Mouse (Mus musculus) retina, postnatal 1 day (tissue): ENCODE results near the gene Znrf4.
"Not testable (repeated sequence)": the region's sequence is repeated elsewhere in the genome, so short reads cannot be mapped to it uniquely, and the experiment has no call there.

Source experiments
- DNase-seq: peaks from one replicate; pipeline ENCODE4 v3.0.0-alpha.2; 2012

The Znrf4 gene

GRCm38 (mm10) chr17:56524943-56525342 lies 12.7 kb upstream of the Znrf4 start:
- no peak for DNase-seq

GRCm38 (mm10) chr17:56522744-56523143 lies 10.5 kb upstream of the Znrf4 start:
- DNase-seq, result peak; percentile 59

GRCm38 (mm10) chr17:56515690-56516410 lies 3.6 kb upstream of the Znrf4 start:
- peak; percentile 96 for DNase-seq

- peak; percentile 71 for DNase-seq
These were observed 2.7 kb upstream of the Znrf4 start for GRCm38 (mm10) chr17:56514916-56515315.

- DNase-seq, result no peak
These were observed 2.1 kb upstream of the Znrf4 start for GRCm38 (mm10) chr17:56514330-56514729.

GRCm38 (mm10) chr17:56511707-56512090 lies 532 bp downstream of the Znrf4 start:
- DNase-seq, result no peak

- DNase-seq, result peak; percentile 63
These were observed 1.1 kb downstream of the Znrf4 start for GRCm38 (mm10) chr17:56510970-56511706.

GRCm38 (mm10) chr17:56510473-56510969 lies 1.7 kb downstream of the Znrf4 start:
- no peak for DNase-seq

- DNase-seq, result peak; percentile 99
These were observed 2.3 kb downstream of the Znrf4 start for GRCm38 (mm10) chr17:56509707-56510472.

GRCm38 (mm10) chr17:56509021-56509640 lies 3.1 kb downstream of the Znrf4 start:
- DNase-seq, result peak; percentile 92

- peak; percentile 99 for DNase-seq
These were observed 4.8 kb downstream of the Znrf4 start for GRCm38 (mm10) chr17:56507161-56508068.

- DNase-seq, result no peak
These were observed 5.7 kb downstream of the Znrf4 start for GRCm38 (mm10) chr17:56506417-56507065.

GRCm38 (mm10) chr17:56505401-56505800 lies 6.8 kb downstream of the Znrf4 start:
- no peak for DNase-seq

GRCm38 (mm10) chr17:56502526-56502925 lies 9.7 kb downstream of the Znrf4 start:
- peak; percentile 49 for DNase-seq

GRCm38 (mm10) chr17:56501635-56502400 lies 10.4 kb downstream of the Znrf4 start:
- not testable (repeated sequence) for DNase-seq

- no peak for DNase-seq
These were observed 13.0 kb downstream of the Znrf4 start for GRCm38 (mm10) chr17:56499229-56499628.

- DNase-seq, result no peak
These were observed 17.8 kb downstream of the Znrf4 start for GRCm38 (mm10) chr17:56494480-56494879.

- no peak for DNase-seq
These were observed 18.4 kb downstream of the Znrf4 start for GRCm38 (mm10) chr17:56493841-56494240.

GRCm38 (mm10) chr17:56490438-56491152 lies 21.6 kb downstream of the Znrf4 start:
- DNase-seq, result no peak

GRCm38 (mm10) chr17:56488028-56488427 lies 24.2 kb downstream of the Znrf4 start:
- DNase-seq, result peak; percentile 91
